In the genomic region with DNA sequence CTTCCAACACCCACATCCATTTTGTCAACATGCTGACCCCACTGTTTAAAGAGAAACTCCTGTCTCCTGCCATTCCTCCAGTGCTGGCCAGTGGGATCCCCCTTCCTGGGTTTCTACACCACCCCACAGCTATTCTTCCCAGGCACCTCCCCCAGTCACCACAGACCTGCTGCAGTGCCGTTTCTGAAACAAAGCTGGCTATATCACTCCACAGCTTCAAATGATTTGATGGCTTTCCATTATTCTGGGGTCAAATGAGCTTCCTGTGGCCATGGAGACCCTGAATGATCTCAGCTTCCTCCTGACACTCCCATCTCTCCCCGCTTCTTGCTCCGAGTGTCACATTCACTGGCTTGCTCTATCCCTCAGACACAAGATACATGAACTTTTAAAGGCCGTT, we compare ENCODE assay signal across 9 mouse cellular contexts. TPM values are rescaled to one million over a fixed set of nuclear protein-coding genes. Genes with fewer than 3 reads are reported as not detected.
DNase-seq lines count a peak whose midpoint lies in the region; ATAC-seq and TF ChIP-seq lines count a peak whose summit lies in the region.
"Had no signal": no experiment of that assay in that cellular context is flagged by ENCODE, and none has a peak within 500 bp of the region (broad histone marks: within the 10 kb centered on the region; RNA-seq: fewer than 3 reads in every experiment).

No protein-coding gene starts in this region.

- intact Hi-C loops in gastrocnemius, adult 2 months (cut with DNase I), result no loop called here

- peak overlapping the region; percentile 35; the same call in 1 of the 2 replicates for H3K27ac ChIP-seq in gastrocnemius, adult 2 months
- peak overlapping the region; percentile 15 for H3K27ac ChIP-seq in lung, embryonic 15.5 days
- H3K27ac ChIP-seq in limb, embryonic 10.5 days, result no peak overlapping the region
- H3K27ac ChIP-seq in stomach, embryonic 15.5 days, result no peak overlapping the region
- no peak overlapping the region for H3K27ac ChIP-seq in thymus, adult 2 months (ENCODE audit: control insufficient read depth, insufficient read depth, low read length)

- H3K27me3 ChIP-seq in lung, embryonic 15.5 days, result no peaks in the 10 kb centered on the region
- H3K27me3 ChIP-seq in limb, embryonic 10.5 days (ENCODE audit: low read depth, poor library complexity, severe bottlenecking), result no peaks in the 10 kb centered on the region
- no peaks in the 10 kb centered on the region for H3K27me3 ChIP-seq in stomach, embryonic 15.5 days (replicated peaks)
- peaks cover 15% of the 10 kb centered on the region for H3K27me3 ChIP-seq in thymus, adult 2 months (ENCODE audit: control insufficient read depth, insufficient read depth, low read length)

- H3K9ac ChIP-seq in lung, embryonic 15.5 days, result no peak overlapping the region
- H3K9ac ChIP-seq in stomach, embryonic 15.5 days, result no peak overlapping the region

- ATAC-seq in lung, embryonic 15.5 days (ENCODE audit: borderline replicate concordance, extremely low read depth, low FRiP score, low TSS enrichment), result no peak
- ATAC-seq in stomach, embryonic 15.5 days (ENCODE audit: insufficient read depth, low FRiP score, low read depth), result no peak

- peaks cover 43% of the 10 kb centered on the region for H3K4me1 ChIP-seq in lung, embryonic 15.5 days
- peaks cover 49% of the 10 kb centered on the region for H3K4me1 ChIP-seq in limb, embryonic 10.5 days
- H3K4me1 ChIP-seq in stomach, embryonic 15.5 days, result peaks cover 20% of the 10 kb centered on the region
- H3K4me1 ChIP-seq in thymus, adult 2 months (replicated peaks; ENCODE audit: control insufficient read depth, insufficient read depth, low read length), result peaks cover 5% of the 10 kb centered on the region

- H3K9me3 ChIP-seq in lung, embryonic 15.5 days, result no peaks in the 10 kb centered on the region
- no peaks in the 10 kb centered on the region for H3K9me3 ChIP-seq in limb, embryonic 10.5 days (replicated peaks)
- no peaks in the 10 kb centered on the region for H3K9me3 ChIP-seq in stomach, embryonic 15.5 days

- no peak for TF ChIP-seq POLR2A in thymus, adult 2 months (IDR thresholded peaks at IDR 0.05; ENCODE audit: control insufficient read depth, extremely low read depth, insufficient read depth, low read length, poor library complexity)

- no peak for DNase-seq in gastrocnemius, adult 2 months
- DNase-seq in gastrocnemius, postnatal 4 days (ENCODE audit: low spot score in 2 of 2), result no peak
- DNase-seq in lung, postnatal 14 days, result no peak
- no peak for DNase-seq in limb, embryonic 10.5 days (ENCODE audit: low spot score)
- DNase-seq in thymus, adult 2 months, result no peak
- no peak for DNase-seq in spleen, postnatal 14 days (ENCODE audit: low spot score in 2 of 2)
- DNase-seq: adrenal gland, postnatal 36 days had no signal

- WGBS in lung, embryonic 15.5 days, result 28% methylated on average over 4 of the region's 4 CpGs
- 26% methylated on average over 4 of the region's 4 CpGs for WGBS in limb, embryonic 10.5 days
- WGBS in stomach, embryonic 15.5 days, result 31% methylated on average over 4 of the region's 4 CpGs
- 75% methylated on average over 4 of the region's 4 CpGs for whole genome bisulfite sequencing in thymus, adult 2 months

- no peak for TF ChIP-seq CTCF in gastrocnemius, adult 2 months (IDR thresholded peaks at IDR 0.05)
- no peak for TF ChIP-seq CTCF in thymus, adult 2 months (IDR thresholded peaks at IDR 0.05; ENCODE audit: borderline replicate concordance, control insufficient read depth, extremely low read depth, insufficient read depth, low read length, poor library complexity)

- peak overlapping the region; percentile 26; the same call in 1 of the 2 replicates for H3K4me2 ChIP-seq in lung, embryonic 15.5 days
- peak overlapping the region; percentile 22 for H3K4me2 ChIP-seq in stomach, embryonic 15.5 days

- peaks cover 4% of the 10 kb centered on the region; the same call in 1 of the 2 replicates for H3K36me3 ChIP-seq in lung, embryonic 15.5 days
- H3K36me3 ChIP-seq in limb, embryonic 10.5 days, result peaks cover 66% of the 10 kb centered on the region
- 0 out of 2 replicates have a peak, but pooled peaks cover 4% of the 10 kb centered on the region for H3K36me3 ChIP-seq in stomach, embryonic 15.5 days
- no peaks in the 10 kb centered on the region for H3K36me3 ChIP-seq in thymus, adult 2 months (ENCODE audit: control insufficient read depth, insufficient read depth, low read length)

- H3K4me3 ChIP-seq in gastrocnemius, adult 2 months, result no peak overlapping the region
- H3K4me3 ChIP-seq in lung, embryonic 15.5 days, result no peak overlapping the region
- H3K4me3 ChIP-seq in limb, embryonic 10.5 days, result peak overlapping the region; percentile 98; the same call in 1 of the 2 replicates
- no peak overlapping the region for H3K4me3 ChIP-seq in stomach, embryonic 15.5 days (replicated peaks)
- H3K4me3 ChIP-seq in thymus, adult 2 months (ENCODE audit: control insufficient read depth, insufficient read depth, low read length), result no peak overlapping the region

RNA-seq across cellular contexts. Expression of a gene that starts 2.9 kb away (rescaled TPM):
- 1 to 10 TPM; 2.1 to 5.0 TPM for total RNA-seq in gastrocnemius, adult 2 months (2021)
- total RNA-seq in gastrocnemius, postnatal 4 days (2021), result 10 to 100 TPM; 40.9 to 42.5 TPM
- polyA plus RNA-seq in lung, embryonic 15.5 days (2015; fragmentation: Nextera tagmentation; extraction: Ambion mirVana), result 9.3 and 9.4 TPM in 2 replicates
- 17.3 and 21.2 TPM in 2 replicates for polyA plus RNA-seq in limb, embryonic 10.5 days (2016; fragmentation: Nextera tagmentation; extraction: Ambion mirVana)
- polyA plus RNA-seq in stomach, embryonic 15.5 days (2015; fragmentation: Nextera tagmentation; extraction: Ambion mirVana), result 8.6 and 10.4 TPM in 2 replicates
- polyA plus RNA-seq in thymus, adult 2 months (2012; rRNA removed), result 2.0 and 2.1 TPM in 2 replicates

RNA-seq across cellular contexts. Expression of a gene that starts 26.3 kb away (rescaled TPM):
- total RNA-seq in gastrocnemius, adult 2 months (2021), result 100 to 1,000 TPM; 108 to 112 TPM
- total RNA-seq in gastrocnemius, postnatal 4 days (2021), result 100 to 1,000 TPM; 177 to 182 TPM
- 340 and 374 TPM in 2 replicates for polyA plus RNA-seq in lung, embryonic 15.5 days (2015; fragmentation: Nextera tagmentation; extraction: Ambion mirVana)
- 332 and 378 TPM in 2 replicates for polyA plus RNA-seq in limb, embryonic 10.5 days (2016; fragmentation: Nextera tagmentation; extraction: Ambion mirVana)
- polyA plus RNA-seq in stomach, embryonic 15.5 days (2015; fragmentation: Nextera tagmentation; extraction: Ambion mirVana), result 405 and 416 TPM in 2 replicates
- polyA plus RNA-seq in thymus, adult 2 months (2012; rRNA removed), result 140 and 157 TPM in 2 replicates

RNA-seq across cellular contexts. Expression of a gene that starts 32.5 kb away (rescaled TPM):
- 10 to 100 TPM; 42.3 to 45.8 TPM for total RNA-seq in gastrocnemius, adult 2 months (2021)
- total RNA-seq in gastrocnemius, postnatal 4 days (2021), result 10 to 100 TPM; 37.6 to 42.6 TPM
- 73.4 and 78.8 TPM in 2 replicates for polyA plus RNA-seq in lung, embryonic 15.5 days (2015; fragmentation: Nextera tagmentation; extraction: Ambion mirVana)
- 39.8 and 40.5 TPM in 2 replicates for polyA plus RNA-seq in limb, embryonic 10.5 days (2016; fragmentation: Nextera tagmentation; extraction: Ambion mirVana)
- 69.5 and 73.3 TPM in 2 replicates for polyA plus RNA-seq in stomach, embryonic 15.5 days (2015; fragmentation: Nextera tagmentation; extraction: Ambion mirVana)
- polyA plus RNA-seq in thymus, adult 2 months (2012; rRNA removed), result 134 and 153 TPM in 2 replicates

RNA-seq across cellular contexts. Expression of a gene that starts 40.4 kb away (rescaled TPM):
- 100 to 1,000 TPM in 1 of 2 experiments, 10 to 100 TPM in 1; 78.6 to 100 TPM for total RNA-seq in gastrocnemius, adult 2 months (2021)
- 10 to 100 TPM; 85.8 to 98.7 TPM for total RNA-seq in gastrocnemius, postnatal 4 days (2021)
- polyA plus RNA-seq in lung, embryonic 15.5 days (2015; fragmentation: Nextera tagmentation; extraction: Ambion mirVana), result 131 and 136 TPM in 2 replicates
- polyA plus RNA-seq in limb, embryonic 10.5 days (2016; fragmentation: Nextera tagmentation; extraction: Ambion mirVana), result 165 and 180 TPM in 2 replicates
- 123 and 139 TPM in 2 replicates for polyA plus RNA-seq in stomach, embryonic 15.5 days (2015; fragmentation: Nextera tagmentation; extraction: Ambion mirVana)
- polyA plus RNA-seq in thymus, adult 2 months (2012; rRNA removed), result 553 and 667 TPM in 2 replicates

RNA-seq across cellular contexts. Expression of a gene that starts 47.4 kb away (rescaled TPM):
- total RNA-seq in gastrocnemius, adult 2 months (2021), result 10 to 100 TPM; 12.2 to 12.3 TPM
- total RNA-seq in gastrocnemius, postnatal 4 days (2021), result 10 to 100 TPM; 14.5 to 16.9 TPM
- 39.6 and 41.4 TPM in 2 replicates for polyA plus RNA-seq in lung, embryonic 15.5 days (2015; fragmentation: Nextera tagmentation; extraction: Ambion mirVana)
- polyA plus RNA-seq in limb, embryonic 10.5 days (2016; fragmentation: Nextera tagmentation; extraction: Ambion mirVana), result 44.1 and 54.1 TPM in 2 replicates
- polyA plus RNA-seq in stomach, embryonic 15.5 days (2015; fragmentation: Nextera tagmentation; extraction: Ambion mirVana), result 26.9 and 38.3 TPM in 2 replicates
- 16.3 and 17.1 TPM in 2 replicates for polyA plus RNA-seq in thymus, adult 2 months (2012; rRNA removed)

Comparison
In these comparisons a context has a peak if more than half of its experiments do, and no peak if none do; other contexts are left out.
1. H3K27ac ChIP-seq: peak in gastrocnemius, adult 2 months (single experiment) and lung, embryonic 15.5 days (single experiment); none in limb, embryonic 10.5 days (single experiment), stomach, embryonic 15.5 days (single experiment) and thymus, adult 2 months (single experiment).